Mouse (Mus musculus): ENCODE measurements at regions not wholly inside any gene's neighbourhood (a gene's known extent, or its start where the extent isn't known, plus 50 kb on each side); places are given as distances from the start of the nearest gene placed in this dataset.

- 85% methylated on average over 7 of the region's 7 CpGs for WGBS
- H3K4me3 ChIP-seq (ENCODE audit: low read depth, low read length): no peak overlapping the region
- H3K9me3 ChIP-seq (replicated peaks; ENCODE audit: control insufficient read depth, low read length): no peaks in the 10 kb centered on the region
- no peak overlapping the region for H3K27ac ChIP-seq (replicated peaks; ENCODE audit: low read depth, low read length)
- no peaks in the 10 kb centered on the region for H3K36me3 ChIP-seq (replicated peaks; ENCODE audit: control insufficient read depth, insufficient read depth, low read depth, low read length)
- no peak overlapping the region for H3K4me2 ChIP-seq (ENCODE audit: low read depth, low read length)
- H3K9ac ChIP-seq (replicated peaks; ENCODE audit: low read length): no peak overlapping the region
- H3K4me1 ChIP-seq (ENCODE audit: control insufficient read depth, insufficient read depth, low read length): no peaks in the 10 kb centered on the region
- no peak for ATAC-seq (replicated peaks; ENCODE audit: insufficient number of reproducible peaks, low FRiP score, low TSS enrichment, low read depth)
- H3K27me3 ChIP-seq (ENCODE audit: control insufficient read depth, insufficient read depth, low read length): no peaks in the 10 kb centered on the region
- DNase-seq (ENCODE audit: low spot score): no peak
Observed at GRCm38 (mm10) chr17:9279481-9279880, 142.4 kb upstream of the Gm17728 start.

GRCm38 (mm10) chr17:9281891-9282290, 140.0 kb upstream of the Gm17728 start:
- ATAC-seq (replicated peaks; ENCODE audit: insufficient number of reproducible peaks, low FRiP score, low TSS enrichment, low read depth) (no peak), DNase-seq (ENCODE audit: low spot score) (no peak)
- Histone ChIP-seq H3K4me1 (ENCODE audit: control insufficient read depth, insufficient read depth, low read length) (no peaks in the 10 kb centered on the region), H3K9ac (replicated peaks; ENCODE audit: low read length) (no peak overlapping the region), H3K4me2 (ENCODE audit: low read depth, low read length) (no peak overlapping the region), H3K4me3 (ENCODE audit: low read depth, low read length) (no peak overlapping the region), H3K36me3 (replicated peaks; ENCODE audit: control insufficient read depth, insufficient read depth, low read depth, low read length) (no peaks in the 10 kb centered on the region), H3K9me3 (replicated peaks; ENCODE audit: control insufficient read depth, low read length) (no peaks in the 10 kb centered on the region), H3K27me3 (ENCODE audit: control insufficient read depth, insufficient read depth, low read length) (no peaks in the 10 kb centered on the region), H3K27ac (replicated peaks; ENCODE audit: low read depth, low read length) (no peak overlapping the region)
- WGBS: 78% methylated on average over 5 of the region's 5 CpGs

GRCm38 (mm10) chr17:9282333-9283176, 139.3 kb upstream of the Gm17728 start:
- Histone ChIP-seq H3K27ac (replicated peaks; ENCODE audit: low read depth, low read length) (no peak overlapping the region), H3K27me3 (ENCODE audit: control insufficient read depth, insufficient read depth, low read length) (no peaks in the 10 kb centered on the region), H3K4me3 (ENCODE audit: low read depth, low read length) (no peak overlapping the region), H3K9me3 (replicated peaks; ENCODE audit: control insufficient read depth, low read length) (no peaks in the 10 kb centered on the region), H3K36me3 (replicated peaks; ENCODE audit: control insufficient read depth, insufficient read depth, low read depth, low read length) (no peaks in the 10 kb centered on the region), H3K4me2 (ENCODE audit: low read depth, low read length) (no peak overlapping the region), H3K9ac (replicated peaks; ENCODE audit: low read length) (no peak overlapping the region), H3K4me1 (ENCODE audit: control insufficient read depth, insufficient read depth, low read length) (no peaks in the 10 kb centered on the region)
- no peak for ATAC-seq (replicated peaks; ENCODE audit: insufficient number of reproducible peaks, low FRiP score, low TSS enrichment, low read depth)
- 89% methylated on average over 7 of the region's 7 CpGs for WGBS
- no peak for DNase-seq (ENCODE audit: low spot score)

GRCm38 (mm10) chr17:9286431-9286830, 135.4 kb upstream of the Gm17728 start:
- no peaks in the 10 kb centered on the region for H3K4me1 ChIP-seq (ENCODE audit: control insufficient read depth, insufficient read depth, low read length)
- no peak overlapping the region for H3K4me2 ChIP-seq (ENCODE audit: low read depth, low read length)
- no peak for ATAC-seq (replicated peaks; ENCODE audit: insufficient number of reproducible peaks, low FRiP score, low TSS enrichment, low read depth)
- no peaks in the 10 kb centered on the region for H3K36me3 ChIP-seq (replicated peaks; ENCODE audit: control insufficient read depth, insufficient read depth, low read depth, low read length)
- no peak overlapping the region for H3K9ac ChIP-seq (replicated peaks; ENCODE audit: low read length)
- no peak overlapping the region for H3K27ac ChIP-seq (replicated peaks; ENCODE audit: low read depth, low read length)
- 46% methylated on average over 5 of the region's 5 CpGs for WGBS
- H3K27me3 ChIP-seq (ENCODE audit: control insufficient read depth, insufficient read depth, low read length): no peaks in the 10 kb centered on the region
- H3K9me3 ChIP-seq (replicated peaks; ENCODE audit: control insufficient read depth, low read length): no peaks in the 10 kb centered on the region
- H3K4me3 ChIP-seq (ENCODE audit: low read depth, low read length): no peak overlapping the region
- DNase-seq (ENCODE audit: low spot score): peak; percentile 25

- WGBS: 53% methylated on average over 6 of the region's 6 CpGs
- no peak overlapping the region for H3K27ac ChIP-seq (replicated peaks; ENCODE audit: low read depth, low read length)
Observed at GRCm38 (mm10) chr17:9286834-9287233, 135.0 kb upstream of the Gm17728 start.

GRCm38 (mm10) chr17:9287682-9288081, 134.2 kb upstream of the Gm17728 start:
- no peaks in the 10 kb centered on the region for H3K36me3 ChIP-seq (replicated peaks; ENCODE audit: control insufficient read depth, insufficient read depth, low read depth, low read length)
- WGBS: 59% methylated on average over 9 of the region's 9 CpGs
- no peak for DNase-seq (ENCODE audit: low spot score)
- no peaks in the 10 kb centered on the region for H3K4me1 ChIP-seq (ENCODE audit: control insufficient read depth, insufficient read depth, low read length)
- H3K27ac ChIP-seq (replicated peaks; ENCODE audit: low read depth, low read length): no peak overlapping the region
- no peaks in the 10 kb centered on the region for H3K9me3 ChIP-seq (replicated peaks; ENCODE audit: control insufficient read depth, low read length)
- no peak for ATAC-seq (replicated peaks; ENCODE audit: insufficient number of reproducible peaks, low FRiP score, low TSS enrichment, low read depth)
- no peak overlapping the region for H3K9ac ChIP-seq (replicated peaks; ENCODE audit: low read length)
- no peaks in the 10 kb centered on the region for H3K27me3 ChIP-seq (ENCODE audit: control insufficient read depth, insufficient read depth, low read length)
- no peak overlapping the region for H3K4me3 ChIP-seq (ENCODE audit: low read depth, low read length)
- no peak overlapping the region for H3K4me2 ChIP-seq (ENCODE audit: low read depth, low read length)

More at GRCm38 (mm10) chr17:9286834-9287233, 135.0 kb upstream of the Gm17728 start:
- H3K9me3 ChIP-seq (replicated peaks; ENCODE audit: control insufficient read depth, low read length): no peaks in the 10 kb centered on the region
- DNase-seq (ENCODE audit: low spot score) (peak; percentile 31), ATAC-seq (replicated peaks; ENCODE audit: insufficient number of reproducible peaks, low FRiP score, low TSS enrichment, low read depth) (no peak)
- H3K27me3 ChIP-seq (ENCODE audit: control insufficient read depth, insufficient read depth, low read length): no peaks in the 10 kb centered on the region
- no peak overlapping the region for H3K9ac ChIP-seq (replicated peaks; ENCODE audit: low read length)
- H3K4me1 ChIP-seq (ENCODE audit: control insufficient read depth, insufficient read depth, low read length): no peaks in the 10 kb centered on the region
- no peak overlapping the region for H3K4me3 ChIP-seq (ENCODE audit: low read depth, low read length)
- H3K36me3 ChIP-seq (replicated peaks; ENCODE audit: control insufficient read depth, insufficient read depth, low read depth, low read length): no peaks in the 10 kb centered on the region
- H3K4me2 ChIP-seq (ENCODE audit: low read depth, low read length): no peak overlapping the region

- no peaks in the 10 kb centered on the region for H3K27me3 ChIP-seq (ENCODE audit: control insufficient read depth, insufficient read depth, low read length)
- H3K4me2 ChIP-seq (ENCODE audit: low read depth, low read length): no peak overlapping the region
- no peak overlapping the region for H3K27ac ChIP-seq (replicated peaks; ENCODE audit: low read depth, low read length)
- H3K4me3 ChIP-seq (ENCODE audit: low read depth, low read length): no peak overlapping the region
- H3K9me3 ChIP-seq (replicated peaks; ENCODE audit: control insufficient read depth, low read length): no peaks in the 10 kb centered on the region
- no peaks in the 10 kb centered on the region for H3K36me3 ChIP-seq (replicated peaks; ENCODE audit: control insufficient read depth, insufficient read depth, low read depth, low read length)
- H3K4me1 ChIP-seq (ENCODE audit: control insufficient read depth, insufficient read depth, low read length): no peaks in the 10 kb centered on the region
- no peak overlapping the region for H3K9ac ChIP-seq (replicated peaks; ENCODE audit: low read length)
- ATAC-seq (replicated peaks; ENCODE audit: insufficient number of reproducible peaks, low FRiP score, low TSS enrichment, low read depth) (no peak), DNase-seq (ENCODE audit: low spot score) (peak; percentile 42)
- 11% methylated on average over 4 of the region's 4 CpGs for WGBS
Observed at GRCm38 (mm10) chr17:9291601-9292000, 130.3 kb upstream of the Gm17728 start.

GRCm38 (mm10) chr17:9292296-9292695, 129.6 kb upstream of the Gm17728 start:
- no peak for ATAC-seq (replicated peaks; ENCODE audit: insufficient number of reproducible peaks, low FRiP score, low TSS enrichment, low read depth)
- WGBS: 58% methylated on average over 7 of the region's 7 CpGs
- no peak overlapping the region for H3K27ac ChIP-seq (replicated peaks; ENCODE audit: low read depth, low read length)

More at GRCm38 (mm10) chr17:9292296-9292695, 129.6 kb upstream of the Gm17728 start:
- Histone ChIP-seq H3K4me3 (ENCODE audit: low read depth, low read length) (no peak overlapping the region), H3K4me1 (ENCODE audit: control insufficient read depth, insufficient read depth, low read length) (no peaks in the 10 kb centered on the region), H3K27me3 (ENCODE audit: control insufficient read depth, insufficient read depth, low read length) (no peaks in the 10 kb centered on the region), H3K9ac (replicated peaks; ENCODE audit: low read length) (no peak overlapping the region), H3K36me3 (replicated peaks; ENCODE audit: control insufficient read depth, insufficient read depth, low read depth, low read length) (no peaks in the 10 kb centered on the region), H3K4me2 (ENCODE audit: low read depth, low read length) (no peak overlapping the region), H3K9me3 (replicated peaks; ENCODE audit: control insufficient read depth, low read length) (no peaks in the 10 kb centered on the region)
- no peak for DNase-seq (ENCODE audit: low spot score)

Measured in embryonic facial prominence, embryonic 11.5 days (tissue).